Mouse (Mus musculus) lung, embryonic 14.5 days (tissue): Measurements from ENCODE around the gene Sh3pxd2b. TPM values are rescaled to one million over a fixed set of nuclear protein-coding genes. Genes with fewer than 3 reads are reported as not detected.

Source experiments
- ATAC-seq: fragments of 200-750 bp; cut with Nextera tagmentation; 2 replicates; pipeline ENCODE4 v1.8.0; 2017; ENCODE audit warnings: mild to moderate bottlenecking, moderate TSS enrichment, moderate library complexity; ENCODE audit not compliant: insufficient read depth
- DNase-seq: peaks from one replicate; pipeline ENCODE4 v3.0.0-alpha.2; 2015
- H3K27ac ChIP-seq: fragments of 300-500 bp; sonication (generic); 2 replicates; pipeline ENCODE4 v1.5.1; 2014; ENCODE audit warnings: low read depth, mild to moderate bottlenecking, moderate library complexity
- H3K27me3 ChIP-seq: fragments of 300-500 bp; sonication (generic); 2 replicates; pipeline ENCODE4 v1.6.1; 2014; ENCODE audit warnings: low read length, control low read depth; ENCODE audit not compliant: insufficient read depth
- H3K36me3 ChIP-seq: fragments of 300-500 bp; sonication (generic); 2 replicates; pipeline ENCODE4 v1.6.1; 2014; ENCODE audit warnings: control low read depth; ENCODE audit not compliant: insufficient read depth
- H3K4me1 ChIP-seq: fragments of 300-500 bp; sonication (generic); 2 replicates; pipeline ENCODE4 v1.6.1; 2014; ENCODE audit warnings: antibody characterized with exemption, control low read depth; ENCODE audit not compliant: insufficient read depth
- H3K4me2 ChIP-seq: fragments of 300-500 bp; sonication (generic); 2 replicates; pipeline ENCODE4 v1.6.1; 2014; ENCODE audit warnings: mild to moderate bottlenecking
- H3K4me3 ChIP-seq: fragments of 300-500 bp; sonication (generic); 2 replicates; pipeline ENCODE4 v1.5.1; 2014; ENCODE audit warnings: low read depth, low read length
- H3K9ac ChIP-seq: fragments of 300-500 bp; sonication (generic); 2 replicates; pipeline ENCODE4 v1.6.1; 2014
- H3K9me3 ChIP-seq: fragments of 300-500 bp; sonication (generic); 2 replicates; pipeline ENCODE4 v1.6.1; 2016; ENCODE audit warnings: low read depth, low read length, control low read depth
- CTCF ChIP-seq: IDR thresholded peaks from 2 replicates; pipeline ENCODE4 v1.5.1; 2016; ENCODE audit warnings: antibody characterized with exemption, low read depth
- WGBS: fragments of 180-500 bp; shearing (Covaris S2); extraction: QIAGEN DNeasy Blood & Tissue Kit; methylation state at CpG from one replicate; pipeline ENCODE4 v1.1.7; 2014; 5-methylcytosine and 5-hydroxymethylcytosine counted together
- polyA plus RNA-seq: library from polyadenylated mRNA; unstranded; fragments of >200 nt; fragmentation: Nextera tagmentation; extraction: Ambion mirVana; gene quantifications from 2 replicates; pipeline ENCODE4 v1.2.1, GENCODE M21; 2014

Sh3pxd2b gene
- polyA plus RNA-seq, 1 experiment from 2014 or later, result 31.7 TPM

GRCm38 (mm10) chr11:32340476-32341473 lies 6.8 kb upstream of the Sh3pxd2b start:
- H3K9me3 ChIP-seq, result no peaks in the 10 kb centered on the region
- ATAC-seq (peak; percentile 48; the same call in 1 of the 2 replicates), DNase-seq (peak; percentile 85)
- WGBS, result 31% methylated on average over 17 of the region's 17 CpGs
- TF ChIP-seq CTCF, result peak; percentile 88
- H3K4me2 ChIP-seq, result no peak overlapping the region
- H3K27me3 ChIP-seq, result no peaks in the 10 kb centered on the region
- no peak overlapping the region for H3K27ac ChIP-seq
- no peak overlapping the region for H3K4me3 ChIP-seq
- H3K36me3 ChIP-seq, result no peaks in the 10 kb centered on the region
- 0 out of 2 replicates have a peak, but pooled peaks cover 4% of the 10 kb centered on the region for H3K4me1 ChIP-seq
- H3K9ac ChIP-seq, result no peak overlapping the region

- Histone ChIP-seq H3K27me3 (no peaks in the 10 kb centered on the region), H3K27ac (no peak overlapping the region), H3K4me3 (no peak overlapping the region), H3K9me3 (no peaks in the 10 kb centered on the region), H3K4me1 (0 out of 2 replicates have a peak, but pooled peaks cover 4% of the 10 kb centered on the region), H3K36me3 (no peaks in the 10 kb centered on the region), H3K4me2 (no peak overlapping the region), H3K9ac (no peak overlapping the region)
- WGBS, result 4% methylated on average over 2 of the region's 2 CpGs
- peak; percentile 88 for TF ChIP-seq CTCF
- ATAC-seq (no peak), DNase-seq (peak; percentile 78)
Measured at GRCm38 (mm10) chr11:32342770-32343191, 4.8 kb upstream of the Sh3pxd2b start.

- H3K4me1 ChIP-seq, result 0 out of 2 replicates have a peak, but pooled peaks cover 4% of the 10 kb centered on the region
- no peaks in the 10 kb centered on the region for H3K36me3 ChIP-seq
- 92% methylated on average over 1 of the region's 1 CpGs for WGBS
- H3K27ac ChIP-seq, result no peak overlapping the region
- no peak for TF ChIP-seq CTCF
- H3K27me3 ChIP-seq, result no peaks in the 10 kb centered on the region
- no peaks in the 10 kb centered on the region for H3K9me3 ChIP-seq
- no peak overlapping the region for H3K4me2 ChIP-seq
- no peak overlapping the region for H3K9ac ChIP-seq
- no peak for DNase-seq
- no peak for ATAC-seq
- H3K4me3 ChIP-seq, result no peak overlapping the region
Measured at GRCm38 (mm10) chr11:32343350-32343749, 4.3 kb upstream of the Sh3pxd2b start.

- Histone ChIP-seq H3K27ac (no peak overlapping the region), H3K4me2 (no peak overlapping the region), H3K4me1 (no peaks in the 10 kb centered on the region), H3K9ac (no peak overlapping the region), H3K27me3 (no peaks in the 10 kb centered on the region), H3K4me3 (no peak overlapping the region), H3K36me3 (peaks cover 4% of the 10 kb centered on the region; the same call in 1 of the 2 replicates), H3K9me3 (no peaks in the 10 kb centered on the region)
- peak; percentile 57 for DNase-seq
- 53% methylated on average over 6 of the region's 6 CpGs for WGBS
- TF ChIP-seq CTCF, result no peak
- no peak for ATAC-seq
Measured at GRCm38 (mm10) chr11:32345504-32346297, 1.9 kb upstream of the Sh3pxd2b start.

- 2% methylated on average over 10 of the region's 10 CpGs for WGBS
- Histone ChIP-seq H3K9me3 (no peaks in the 10 kb centered on the region), H3K9ac (peak overlapping the region; percentile 97), H3K4me1 (no peaks in the 10 kb centered on the region), H3K27ac (peak overlapping the region; percentile 90), H3K36me3 (peaks cover 19% of the 10 kb centered on the region), H3K4me3 (peak overlapping the region; percentile 85), H3K27me3 (no peaks in the 10 kb centered on the region), H3K4me2 (peak overlapping the region; percentile 79)
- no peak for DNase-seq
- ATAC-seq, result peak; percentile 47
- no peak for TF ChIP-seq CTCF
Measured at GRCm38 (mm10) chr11:32347264-32347606, 385 bp upstream of the Sh3pxd2b start.

GRCm38 (mm10) chr11:32348433-32349283 lies 1.0 kb downstream of the Sh3pxd2b start:
- H3K27ac ChIP-seq, result peak overlapping the region; percentile 90
- no peak for TF ChIP-seq CTCF
- no peaks in the 10 kb centered on the region for H3K4me1 ChIP-seq
- H3K9ac ChIP-seq, result peak overlapping the region; percentile 97
- no peak; the same call in 1 of the 2 replicates for ATAC-seq
- H3K4me2 ChIP-seq, result peak overlapping the region; percentile 79
- DNase-seq, result peak; percentile 59
- H3K4me3 ChIP-seq, result peak overlapping the region; percentile 85
- WGBS, result 13% methylated on average over 9 of the region's 9 CpGs
- no peaks in the 10 kb centered on the region for H3K27me3 ChIP-seq
- H3K36me3 ChIP-seq, result peaks cover 26% of the 10 kb centered on the region
- H3K9me3 ChIP-seq, result no peaks in the 10 kb centered on the region
